12 mouse cellular contexts compared by ENCODE assay signal in the genomic region with DNA sequence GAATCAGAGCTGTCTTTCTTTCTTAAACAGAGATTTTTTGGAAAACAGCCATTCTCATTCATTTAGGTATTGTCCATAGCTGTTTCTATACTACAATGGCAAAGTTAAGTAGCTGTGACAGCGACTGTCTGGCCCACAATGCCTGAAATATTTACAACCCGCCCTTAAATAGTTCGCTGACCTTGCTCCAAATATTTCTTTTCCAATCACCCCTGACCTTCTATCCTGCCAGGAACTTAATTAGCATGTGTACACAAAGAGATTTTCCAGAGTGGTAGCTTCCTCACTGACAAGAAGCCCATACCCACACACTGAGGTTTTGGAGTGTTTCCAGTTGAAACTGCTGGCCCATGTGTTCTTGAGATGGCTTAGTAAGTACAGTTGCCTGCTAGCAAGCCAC.
DNase-seq lines count a peak whose midpoint lies in the region; ATAC-seq lines count a peak whose summit lies in the region.
"Had no signal": no experiment of that assay in that cellular context is flagged by ENCODE, and none has a peak within 500 bp of the region (broad histone marks: within the 10 kb centered on the region; RNA-seq: fewer than 3 reads in every experiment).

No protein-coding gene starts in this region.

- H3K36me3 ChIP-seq in lung, embryonic 16.5 days (ENCODE audit: control insufficient read depth, insufficient read depth, low read length) = no peaks in the 10 kb centered on the region
- H3K36me3 ChIP-seq in forebrain, embryonic 13.5 days (ENCODE audit: poor library complexity, severe bottlenecking) = no peaks in the 10 kb centered on the region
- H3K36me3 ChIP-seq in midbrain, embryonic 11.5 days (ENCODE audit: control insufficient read depth, insufficient read depth, low read length) = no peaks in the 10 kb centered on the region
- H3K36me3 ChIP-seq: heart, embryonic 13.5 days had no signal

- ATAC-seq in lung, embryonic 16.5 days (ENCODE audit: low read depth) = peak; percentile 68
- peak; percentile 90 for ATAC-seq in forebrain, embryonic 13.5 days
- peak; percentile 82 for ATAC-seq in midbrain, embryonic 11.5 days (ENCODE audit: low FRiP score)

- no peak for DNase-seq in lung, adult 18-20 months
- peak; percentile 86 for DNase-seq in midbrain, embryonic 11.5 days (ENCODE audit: low spot score, missing footprints)
- peak; percentile 3 for DNase-seq in yolk sac, embryonic 10.5 days (ENCODE audit: low spot score)
- no peak for DNase-seq in left cerebral cortex, adult 8-10 months (ENCODE audit: low spot score in 2 of 2)
- no peak for DNase-seq in layer of hippocampus, postnatal 10 days (ENCODE audit: low spot score in 2 of 2)
- no peak for DNase-seq in urinary bladder, postnatal 4 days (ENCODE audit: low spot score in 2 of 2)
- DNase-seq: cerebellum, adult 18-20 months; lung, postnatal 4 days; thymus, postnatal 4 days had no signal

- no peak overlapping the region for H3K27ac ChIP-seq in lung, embryonic 16.5 days (ENCODE audit: low read length)
- no peak overlapping the region for H3K27ac ChIP-seq in forebrain, embryonic 13.5 days
- H3K27ac ChIP-seq in midbrain, embryonic 11.5 days (ENCODE audit: low read depth, low read length) = no peak overlapping the region; the same call in 1 of the 2 replicates
- H3K27ac ChIP-seq: heart, embryonic 13.5 days had no signal

- H3K27me3 ChIP-seq in lung, embryonic 16.5 days (ENCODE audit: control insufficient read depth, insufficient read depth, low read depth, low read length) = no peaks in the 10 kb centered on the region
- no peaks in the 10 kb centered on the region for H3K27me3 ChIP-seq in forebrain, embryonic 13.5 days
- H3K27me3 ChIP-seq in midbrain, embryonic 11.5 days (ENCODE audit: control insufficient read depth, insufficient read depth, low read length) = no peaks in the 10 kb centered on the region
- H3K27me3 ChIP-seq: heart, embryonic 13.5 days had no signal

- H3K9me3 ChIP-seq in lung, embryonic 16.5 days (ENCODE audit: control insufficient read depth, low read length) = no peaks in the 10 kb centered on the region
- no peaks in the 10 kb centered on the region for H3K9me3 ChIP-seq in forebrain, embryonic 13.5 days (replicated peaks)
- no peaks in the 10 kb centered on the region for H3K9me3 ChIP-seq in midbrain, embryonic 11.5 days (ENCODE audit: control insufficient read depth, low read length)
- H3K9me3 ChIP-seq: heart, embryonic 13.5 days had no signal

- no peak overlapping the region for H3K4me2 ChIP-seq in lung, embryonic 16.5 days (ENCODE audit: low read depth, low read length)
- H3K4me2 ChIP-seq in forebrain, embryonic 13.5 days = no peak overlapping the region
- no peak overlapping the region for H3K4me2 ChIP-seq in midbrain, embryonic 11.5 days
- H3K4me2 ChIP-seq: heart, embryonic 13.5 days had no signal

- no peaks in the 10 kb centered on the region for H3K4me1 ChIP-seq in lung, embryonic 16.5 days (replicated peaks; ENCODE audit: control insufficient read depth, insufficient read depth, low read length)
- H3K4me1 ChIP-seq in forebrain, embryonic 13.5 days = peaks cover 29% of the 10 kb centered on the region
- peaks cover 19% of the 10 kb centered on the region; the same call in 1 of the 2 replicates for H3K4me1 ChIP-seq in midbrain, embryonic 11.5 days (ENCODE audit: control insufficient read depth, insufficient read depth, low read length)
- H3K4me1 ChIP-seq: heart, embryonic 13.5 days had no signal

- H3K9ac ChIP-seq in lung, embryonic 16.5 days (ENCODE audit: low read length) = no peak overlapping the region
- no peak overlapping the region for H3K9ac ChIP-seq in forebrain, embryonic 13.5 days
- no peak overlapping the region for H3K9ac ChIP-seq in midbrain, embryonic 11.5 days (ENCODE audit: low read length)
- H3K9ac ChIP-seq: heart, embryonic 13.5 days had no signal

- no peak overlapping the region for H3K4me3 ChIP-seq in lung, embryonic 16.5 days (ENCODE audit: low read length)
- H3K4me3 ChIP-seq in forebrain, embryonic 13.5 days = no peak overlapping the region
- no peak overlapping the region for H3K4me3 ChIP-seq in midbrain, embryonic 11.5 days (ENCODE audit: low read depth, low read length)
- H3K4me3 ChIP-seq: heart, embryonic 13.5 days had no signal

- WGBS in lung, embryonic 16.5 days = 27% methylated on average over 3 of the region's 3 CpGs
- WGBS in forebrain, embryonic 13.5 days = 9% methylated on average over 3 of the region's 3 CpGs
- WGBS in midbrain, embryonic 11.5 days = 7% methylated on average over 3 of the region's 3 CpGs

Comparison
In these comparisons a context has a peak if more than half of its experiments do, and no peak if none do; other contexts are left out.
1. DNase-seq: peak in midbrain, embryonic 11.5 days (single experiment) and yolk sac, embryonic 10.5 days (single experiment); none in lung, adult 18-20 months (0 of 2), left cerebral cortex, adult 8-10 months (0 of 2), layer of hippocampus, postnatal 10 days (0 of 2) and urinary bladder, postnatal 4 days (0 of 2).
2. Peak in every context shown above with its lines, with median percentiles within 50 percentile points of each other: ATAC-seq.